Mouse (Mus musculus) lung, adult 2 months (tissue): ENCODE data around the gene Gm20388.

ENCODE experiments used
- CTCF ChIP-seq: fragments of 200-500 bp; IDR thresholded peaks from 2 replicates; pipeline ENCODE4 v1.5.1; 2011; ENCODE audit warnings: mild to moderate bottlenecking, low read length, control low read depth; ENCODE audit not compliant: insufficient read depth
- POLR2A ChIP-seq: fragments of 200-500 bp; IDR thresholded peaks from 2 replicates; pipeline ENCODE4 v1.6.1; 2011; ENCODE audit warnings: low read depth, mild to moderate bottlenecking, control low read depth, low read length, borderline replicate concordance; ENCODE audit errors: extremely low read depth

DNA sequence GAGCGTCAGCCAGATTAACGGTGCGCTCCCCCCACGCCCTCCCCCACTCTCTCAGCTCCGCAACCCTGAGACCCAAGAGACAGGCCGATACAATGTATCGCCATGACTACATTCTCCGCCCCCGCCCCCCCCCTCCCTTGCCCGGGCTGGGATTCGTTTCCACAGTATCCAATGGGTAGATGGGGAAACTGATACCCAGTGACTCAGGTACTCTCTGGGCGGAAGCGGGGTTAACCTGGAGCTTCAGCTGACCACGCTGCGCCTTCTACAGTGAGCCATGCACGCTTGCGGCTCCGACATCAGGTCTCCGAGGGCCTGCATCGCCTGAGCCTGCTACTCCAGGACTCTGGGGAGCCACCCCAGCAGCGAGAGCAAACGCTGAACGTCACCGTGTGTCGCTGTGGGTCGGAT is 2954.1 kb downstream of the Gm20388 start:
- TF ChIP-seq POLR2A, result no peak
- no peak for TF ChIP-seq CTCF
